Mouse (Mus musculus): ENCODE results near the gene Gm42906.

The Gm42906 gene

GRCm38 (mm10) chr5:151368395-151369190 is 59.4 kb downstream of the Gm42906 start:
- Histone ChIP-seq H3K36me3 (ENCODE audit: control insufficient read depth, insufficient read depth, low read length, poor library complexity, severe bottlenecking) (no peaks in the 10 kb centered on the region), H3K27me3 (ENCODE audit: control insufficient read depth, insufficient read depth, low read length, poor library complexity, severe bottlenecking) (no peaks in the 10 kb centered on the region)
- peak; percentile 100 for DNase-seq (ENCODE audit: low read depth, low spot score)

- DNase-seq (ENCODE audit: low read depth, low spot score), result no peak
- H3K36me3 ChIP-seq (ENCODE audit: control insufficient read depth, insufficient read depth, low read length, poor library complexity, severe bottlenecking), result no peaks in the 10 kb centered on the region
- no peaks in the 10 kb centered on the region for H3K27me3 ChIP-seq (ENCODE audit: control insufficient read depth, insufficient read depth, low read length, poor library complexity, severe bottlenecking)
These were observed 60.0 kb downstream of the Gm42906 start for GRCm38 (mm10) chr5:151367881-151368394.

GRCm38 (mm10) chr5:151367317-151367716 is 60.6 kb downstream of the Gm42906 start:
- H3K27me3 ChIP-seq (ENCODE audit: control insufficient read depth, insufficient read depth, low read length, poor library complexity, severe bottlenecking), result no peaks in the 10 kb centered on the region
- no peak for DNase-seq (ENCODE audit: low read depth, low spot score)

GRCm38 (mm10) chr5:151363343-151364000 is 64.5 kb downstream of the Gm42906 start:
- Histone ChIP-seq H3K27me3 (ENCODE audit: control insufficient read depth, insufficient read depth, low read length, poor library complexity, severe bottlenecking) (no peaks in the 10 kb centered on the region), H3K36me3 (ENCODE audit: control insufficient read depth, insufficient read depth, low read length, poor library complexity, severe bottlenecking) (no peaks in the 10 kb centered on the region)
- no peak for DNase-seq (ENCODE audit: low read depth, low spot score)

More at GRCm38 (mm10) chr5:151367317-151367716, 60.6 kb downstream of the Gm42906 start:
- no peaks in the 10 kb centered on the region for H3K36me3 ChIP-seq (ENCODE audit: control insufficient read depth, insufficient read depth, low read length, poor library complexity, severe bottlenecking)

GRCm38 (mm10) chr5:151349616-151350015 is 78.3 kb downstream of the Gm42906 start:
- no peaks in the 10 kb centered on the region for H3K36me3 ChIP-seq (ENCODE audit: control insufficient read depth, insufficient read depth, low read length, poor library complexity, severe bottlenecking)

GRCm38 (mm10) chr5:151348418-151348817 is 79.5 kb downstream of the Gm42906 start:
- no peak for DNase-seq (ENCODE audit: low read depth, low spot score)
- H3K27me3 ChIP-seq (ENCODE audit: control insufficient read depth, insufficient read depth, low read length, poor library complexity, severe bottlenecking), result no peaks in the 10 kb centered on the region

More at GRCm38 (mm10) chr5:151349616-151350015, 78.3 kb downstream of the Gm42906 start:
- no peak for DNase-seq (ENCODE audit: low read depth, low spot score)
- no peaks in the 10 kb centered on the region for H3K27me3 ChIP-seq (ENCODE audit: control insufficient read depth, insufficient read depth, low read length, poor library complexity, severe bottlenecking)

GRCm38 (mm10) chr5:151346626-151347025 is 81.3 kb downstream of the Gm42906 start:
- no peaks in the 10 kb centered on the region for H3K27me3 ChIP-seq (ENCODE audit: control insufficient read depth, insufficient read depth, low read length, poor library complexity, severe bottlenecking)
- no peak for DNase-seq (ENCODE audit: low read depth, low spot score)
- H3K36me3 ChIP-seq (ENCODE audit: control insufficient read depth, insufficient read depth, low read length, poor library complexity, severe bottlenecking), result no peaks in the 10 kb centered on the region

More at GRCm38 (mm10) chr5:151348418-151348817, 79.5 kb downstream of the Gm42906 start:
- H3K36me3 ChIP-seq (ENCODE audit: control insufficient read depth, insufficient read depth, low read length, poor library complexity, severe bottlenecking), result no peaks in the 10 kb centered on the region

- DNase-seq (ENCODE audit: low read depth, low spot score), result no peak
- no peaks in the 10 kb centered on the region for H3K27me3 ChIP-seq (ENCODE audit: control insufficient read depth, insufficient read depth, low read length, poor library complexity, severe bottlenecking)
These were observed 83.2 kb downstream of the Gm42906 start for GRCm38 (mm10) chr5:151344737-151345136.

GRCm38 (mm10) chr5:151333686-151334085 is 94.3 kb downstream of the Gm42906 start:
- Histone ChIP-seq H3K36me3 (ENCODE audit: control insufficient read depth, insufficient read depth, low read length, poor library complexity, severe bottlenecking) (no peaks in the 10 kb centered on the region), H3K27me3 (ENCODE audit: control insufficient read depth, insufficient read depth, low read length, poor library complexity, severe bottlenecking) (no peaks in the 10 kb centered on the region)
- DNase-seq (ENCODE audit: low read depth, low spot score), result no peak

More at GRCm38 (mm10) chr5:151344737-151345136, 83.2 kb downstream of the Gm42906 start:
- no peaks in the 10 kb centered on the region for H3K36me3 ChIP-seq (ENCODE audit: control insufficient read depth, insufficient read depth, low read length, poor library complexity, severe bottlenecking)

GRCm38 (mm10) chr5:151333191-151333594 is 94.8 kb downstream of the Gm42906 start:
- no peaks in the 10 kb centered on the region for H3K36me3 ChIP-seq (ENCODE audit: control insufficient read depth, insufficient read depth, low read length, poor library complexity, severe bottlenecking)
- no peaks in the 10 kb centered on the region for H3K27me3 ChIP-seq (ENCODE audit: control insufficient read depth, insufficient read depth, low read length, poor library complexity, severe bottlenecking)
- no peak for DNase-seq (ENCODE audit: low read depth, low spot score)

GRCm38 (mm10) chr5:151315804-151316597 is 112.0 kb downstream of the Gm42906 start:
- DNase-seq (ENCODE audit: low read depth, low spot score), result no peak
- no peaks in the 10 kb centered on the region for H3K27me3 ChIP-seq (ENCODE audit: control insufficient read depth, insufficient read depth, low read length, poor library complexity, severe bottlenecking)
- no peaks in the 10 kb centered on the region for H3K36me3 ChIP-seq (ENCODE audit: control insufficient read depth, insufficient read depth, low read length, poor library complexity, severe bottlenecking)

- Histone ChIP-seq H3K27me3 (ENCODE audit: control insufficient read depth, insufficient read depth, low read length, poor library complexity, severe bottlenecking) (no peaks in the 10 kb centered on the region; the same call in 1 of the 2 replicates), H3K36me3 (ENCODE audit: control insufficient read depth, insufficient read depth, low read length, poor library complexity, severe bottlenecking) (no peaks in the 10 kb centered on the region)
- no peak for DNase-seq (ENCODE audit: low read depth, low spot score)
These were observed 127.7 kb downstream of the Gm42906 start for GRCm38 (mm10) chr5:151300286-151300685.

GRCm38 (mm10) chr5:151299576-151299975 is 128.4 kb downstream of the Gm42906 start:
- DNase-seq (ENCODE audit: low read depth, low spot score), result no peak
- H3K36me3 ChIP-seq (ENCODE audit: control insufficient read depth, insufficient read depth, low read length, poor library complexity, severe bottlenecking), result no peaks in the 10 kb centered on the region
- no peaks in the 10 kb centered on the region; the same call in 1 of the 2 replicates for H3K27me3 ChIP-seq (ENCODE audit: control insufficient read depth, insufficient read depth, low read length, poor library complexity, severe bottlenecking)

- no peaks in the 10 kb centered on the region; the same call in 1 of the 2 replicates for H3K27me3 ChIP-seq (ENCODE audit: control insufficient read depth, insufficient read depth, low read length, poor library complexity, severe bottlenecking)
These were observed 129.6 kb downstream of the Gm42906 start for GRCm38 (mm10) chr5:151298371-151298770.

More at GRCm38 (mm10) chr5:151298371-151298770, 129.6 kb downstream of the Gm42906 start:
- no peaks in the 10 kb centered on the region for H3K36me3 ChIP-seq (ENCODE audit: control insufficient read depth, insufficient read depth, low read length, poor library complexity, severe bottlenecking)
- DNase-seq (ENCODE audit: low read depth, low spot score), result no peak

Measured in splenic B cell, adult 2 months (primary cell).